Comparison of ENCODE assay signal across 13 mouse cellular contexts in genomic region chr3:21761909-21762308, GRCm38 (mm10).
A peak's percentile ranks its signal among the peaks of the same experiment; 100 is the strongest.
DNase-seq lines count a peak whose midpoint lies in the region; ATAC-seq lines count a peak whose summit lies in the region.
"Had no signal": no experiment of that assay in that cellular context is flagged by ENCODE, and none has a peak within 500 bp of the region (broad histone marks: within the 10 kb centered on the region; RNA-seq: fewer than 3 reads in every experiment).

No protein-coding gene starts in this region.

- H3K4me2 ChIP-seq in kidney, embryonic 16.5 days (replicated peaks; ENCODE audit: low read depth, low read length), result no peak overlapping the region
- H3K4me2 ChIP-seq in forebrain, embryonic 15.5 days (replicated peaks), result no peak overlapping the region
- H3K4me2 ChIP-seq: hindbrain, embryonic 12.5 days had no signal

- H3K9me3 ChIP-seq in kidney, embryonic 16.5 days (ENCODE audit: low read length), result no peaks in the 10 kb centered on the region
- H3K9me3 ChIP-seq in forebrain, embryonic 15.5 days, result no peaks in the 10 kb centered on the region
- H3K9me3 ChIP-seq: heart, embryonic 10.5 days; hindbrain, embryonic 12.5 days had no signal

- H3K36me3 ChIP-seq in kidney, embryonic 16.5 days (ENCODE audit: insufficient read depth, low read length), result no peaks in the 10 kb centered on the region
- no peaks in the 10 kb centered on the region for H3K36me3 ChIP-seq in forebrain, embryonic 15.5 days
- H3K36me3 ChIP-seq: heart, embryonic 10.5 days; hindbrain, embryonic 12.5 days had no signal

- no peaks in the 10 kb centered on the region for H3K27me3 ChIP-seq in kidney, embryonic 16.5 days (ENCODE audit: insufficient read depth, low read length)
- no peaks in the 10 kb centered on the region for H3K27me3 ChIP-seq in forebrain, embryonic 15.5 days
- H3K27me3 ChIP-seq: hindbrain, embryonic 12.5 days had no signal

- H3K4me3 ChIP-seq in kidney, embryonic 16.5 days (ENCODE audit: low read length), result no peak overlapping the region
- H3K4me3 ChIP-seq in forebrain, embryonic 15.5 days, result no peak overlapping the region
- H3K4me3 ChIP-seq: heart, embryonic 10.5 days; hindbrain, embryonic 12.5 days; layer of hippocampus, adult 2 months had no signal

- H3K9ac ChIP-seq in kidney, embryonic 16.5 days (replicated peaks; ENCODE audit: low read length), result no peak overlapping the region
- no peak overlapping the region for H3K9ac ChIP-seq in forebrain, embryonic 15.5 days (replicated peaks)
- H3K9ac ChIP-seq: hindbrain, embryonic 12.5 days had no signal

- no peak for ATAC-seq in kidney, embryonic 16.5 days (ENCODE audit: low FRiP score, low TSS enrichment)
- no peak for ATAC-seq in forebrain, embryonic 15.5 days (replicated peaks)
- no peak for ATAC-seq in frontal cortex, adult (ENCODE audit: low TSS enrichment)
- ATAC-seq: activated CD4-positive, CD25-positive, alpha-beta regulatory T cell, adult 4 months had no signal

- DNase-seq in kidney, adult 18-20 months, result peak; percentile 20
- DNase-seq in 416B (ENCODE audit: low read depth), result peak; percentile 68
- peak; percentile 50 for DNase-seq in adrenal gland, postnatal 14 days
- peak; percentile 13 for DNase-seq in lung, postnatal 10 days
- DNase-seq in heart, postnatal 4 days, result no peak
- DNase-seq: cerebellum, adult 11-12 months had no signal

- H3K27ac ChIP-seq in kidney, embryonic 16.5 days (ENCODE audit: low read length), result no peak overlapping the region
- H3K27ac ChIP-seq in forebrain, embryonic 15.5 days (replicated peaks), result no peak overlapping the region
- H3K27ac ChIP-seq: heart, embryonic 10.5 days; hindbrain, embryonic 12.5 days; layer of hippocampus, adult 2 months had no signal

- no peaks in the 10 kb centered on the region for H3K4me1 ChIP-seq in kidney, embryonic 16.5 days (ENCODE audit: insufficient read depth, low read length)
- H3K4me1 ChIP-seq in forebrain, embryonic 15.5 days, result no peaks in the 10 kb centered on the region
- H3K4me1 ChIP-seq: heart, embryonic 10.5 days; hindbrain, embryonic 12.5 days had no signal

- 80% methylated on average over 3 of the region's 3 CpGs for WGBS in kidney, embryonic 16.5 days
- WGBS in forebrain, embryonic 15.5 days, result 61% methylated on average over 3 of the region's 3 CpGs
